Mouse (Mus musculus): ENCODE measurements at regions not wholly inside any gene's neighbourhood (a gene's known extent, or its start where the extent isn't known, plus 50 kb on each side); places are given as distances from the start of the nearest gene placed in this dataset.

GRCm38 (mm10) chr2:166227496-166227895 is 72.0 kb upstream of the Sulf2 start:
- DNase-seq = no peak

GRCm38 (mm10) chr2:166226929-166227328 is 71.5 kb upstream of the Sulf2 start:
- DNase-seq = no peak

- DNase-seq = no peak
These were observed 70.9 kb upstream of the Sulf2 start for GRCm38 (mm10) chr2:166226331-166226730.

GRCm38 (mm10) chr2:166225354-166225753 is 69.9 kb upstream of the Sulf2 start:
- DNase-seq = no peak

GRCm38 (mm10) chr2:166218783-166219182 is 63.3 kb upstream of the Sulf2 start:
- no peak for DNase-seq

GRCm38 (mm10) chr2:166216512-166216865 is 61.0 kb upstream of the Sulf2 start:
- peak; percentile 80 to 88 for DNase-seq

- peak; percentile 88 to 90 for DNase-seq
These were observed 60.4 kb upstream of the Sulf2 start for GRCm38 (mm10) chr2:166215610-166216511.

GRCm38 (mm10) chr2:166215191-166215590 is 59.7 kb upstream of the Sulf2 start:
- peak; percentile 17 to 38 for DNase-seq

GRCm38 (mm10) chr2:166207145-166207508 is 51.7 kb upstream of the Sulf2 start:
- DNase-seq = peak; percentile 75 to 77

GRCm38 (mm10) chr2:166206396-166207144 is 51.1 kb upstream of the Sulf2 start:
- peak; percentile 72 to 76 for DNase-seq

All from cerebellum, postnatal 14 days (tissue).